Mouse (Mus musculus): ENCODE measurements at regions not wholly inside any gene's neighbourhood (a gene's known extent, or its start where the extent isn't known, plus 50 kb on each side); places are given as distances from the start of the nearest gene placed in this dataset.

GRCm38 (mm10) chr13:32567850-32568249, 215.9 kb downstream of the Mylk4 start:
- H3K27ac ChIP-seq (replicated peaks) = no peak overlapping the region
- no peaks in the 10 kb centered on the region for H3K4me1 ChIP-seq
- WGBS = 92% methylated on average over 2 of the region's 2 CpGs
- H3K4me3 ChIP-seq = no peak overlapping the region
- no peaks in the 10 kb centered on the region for H3K9me3 ChIP-seq (replicated peaks)
- no peaks in the 10 kb centered on the region for H3K27me3 ChIP-seq (ENCODE audit: low read depth, poor library complexity, severe bottlenecking)
- no peaks in the 10 kb centered on the region for H3K36me3 ChIP-seq
- no peak for DNase-seq (ENCODE audit: low spot score)

- Histone ChIP-seq H3K4me1 (no peaks in the 10 kb centered on the region), H3K36me3 (no peaks in the 10 kb centered on the region), H3K9me3 (replicated peaks) (peaks cover 12% of the 10 kb centered on the region), H3K4me3 (no peak overlapping the region), H3K27me3 (ENCODE audit: low read depth, poor library complexity, severe bottlenecking) (no peaks in the 10 kb centered on the region), H3K27ac (replicated peaks) (no peak overlapping the region)
- no peak for DNase-seq (ENCODE audit: low spot score)
Measured at GRCm38 (mm10) chr13:32560666-32561065, 222.1 kb upstream of the Gmds start.

GRCm38 (mm10) chr13:32556396-32556795, 217.9 kb upstream of the Gmds start:
- DNase-seq (ENCODE audit: low spot score) = no peak
- no peak overlapping the region for H3K27ac ChIP-seq (replicated peaks)
- 90% methylated on average over 2 of the region's 2 CpGs for WGBS
- peaks cover 6% of the 10 kb centered on the region for H3K9me3 ChIP-seq (replicated peaks)
- H3K27me3 ChIP-seq (ENCODE audit: low read depth, poor library complexity, severe bottlenecking) = no peaks in the 10 kb centered on the region
- no peaks in the 10 kb centered on the region for H3K36me3 ChIP-seq
- H3K4me1 ChIP-seq = no peaks in the 10 kb centered on the region
- H3K4me3 ChIP-seq = no peak overlapping the region

GRCm38 (mm10) chr13:32555064-32555463, 216.5 kb upstream of the Gmds start:
- Histone ChIP-seq H3K4me1 (no peaks in the 10 kb centered on the region), H3K36me3 (no peaks in the 10 kb centered on the region), H3K9me3 (replicated peaks) (no peaks in the 10 kb centered on the region), H3K4me3 (no peak overlapping the region), H3K27ac (replicated peaks) (no peak overlapping the region), H3K27me3 (ENCODE audit: low read depth, poor library complexity, severe bottlenecking) (no peaks in the 10 kb centered on the region)
- no peak for DNase-seq (ENCODE audit: low spot score)
- 90% methylated on average over 1 of the region's 1 CpGs for WGBS

GRCm38 (mm10) chr13:32554601-32555000, 216.1 kb upstream of the Gmds start:
- H3K4me1 ChIP-seq = no peaks in the 10 kb centered on the region
- no peaks in the 10 kb centered on the region for H3K9me3 ChIP-seq (replicated peaks)
- no peaks in the 10 kb centered on the region for H3K27me3 ChIP-seq (ENCODE audit: low read depth, poor library complexity, severe bottlenecking)
- no peaks in the 10 kb centered on the region for H3K36me3 ChIP-seq
- H3K4me3 ChIP-seq = no peak overlapping the region
- 89% methylated on average over 3 of the region's 3 CpGs for WGBS
- no peak overlapping the region for H3K27ac ChIP-seq (replicated peaks)
- DNase-seq (ENCODE audit: low spot score) = no peak

- no peak overlapping the region for H3K4me3 ChIP-seq
- no peaks in the 10 kb centered on the region for H3K27me3 ChIP-seq (ENCODE audit: low read depth, poor library complexity, severe bottlenecking)
- H3K36me3 ChIP-seq = no peaks in the 10 kb centered on the region
- H3K27ac ChIP-seq (replicated peaks) = no peak overlapping the region
- DNase-seq (ENCODE audit: low spot score) = no peak
- no peaks in the 10 kb centered on the region for H3K4me1 ChIP-seq
- no peaks in the 10 kb centered on the region for H3K9me3 ChIP-seq (replicated peaks)
- 84% methylated on average over 4 of the region's 4 CpGs for WGBS
Measured at GRCm38 (mm10) chr13:32553136-32553535, 214.6 kb upstream of the Gmds start.

- no peak for DNase-seq (ENCODE audit: low spot score)
- no peaks in the 10 kb centered on the region for H3K36me3 ChIP-seq
- 93% methylated on average over 3 of the region's 3 CpGs for WGBS
- H3K27me3 ChIP-seq (ENCODE audit: low read depth, poor library complexity, severe bottlenecking) = no peaks in the 10 kb centered on the region
- H3K27ac ChIP-seq (replicated peaks) = no peak overlapping the region
- no peaks in the 10 kb centered on the region for H3K4me1 ChIP-seq
- no peaks in the 10 kb centered on the region for H3K9me3 ChIP-seq (replicated peaks)
- H3K4me3 ChIP-seq = no peak overlapping the region
Measured at GRCm38 (mm10) chr13:32550113-32550512, 211.6 kb upstream of the Gmds start.

GRCm38 (mm10) chr13:32547126-32547525, 208.6 kb upstream of the Gmds start:
- no peaks in the 10 kb centered on the region for H3K4me1 ChIP-seq
- H3K36me3 ChIP-seq = no peaks in the 10 kb centered on the region
- DNase-seq (ENCODE audit: low spot score) = no peak
- H3K4me3 ChIP-seq = no peak overlapping the region
- H3K27ac ChIP-seq (replicated peaks) = no peak overlapping the region
- no peaks in the 10 kb centered on the region for H3K27me3 ChIP-seq (ENCODE audit: low read depth, poor library complexity, severe bottlenecking)
- no peaks in the 10 kb centered on the region for H3K9me3 ChIP-seq (replicated peaks)
- 88% methylated on average over 7 of the region's 7 CpGs for WGBS

- Histone ChIP-seq H3K27ac (replicated peaks) (no peak overlapping the region), H3K9me3 (replicated peaks) (no peaks in the 10 kb centered on the region), H3K4me1 (no peaks in the 10 kb centered on the region), H3K27me3 (ENCODE audit: low read depth, poor library complexity, severe bottlenecking) (no peaks in the 10 kb centered on the region), H3K4me3 (no peak overlapping the region), H3K36me3 (no peaks in the 10 kb centered on the region)
- whole genome bisulfite sequencing = 83% methylated on average over 7 of the region's 7 CpGs
- DNase-seq (ENCODE audit: low spot score) = no peak
Measured at GRCm38 (mm10) chr13:32544986-32545740, 206.6 kb upstream of the Gmds start.

GRCm38 (mm10) chr13:32541611-32542010, 203.1 kb upstream of the Gmds start:
- no peaks in the 10 kb centered on the region for H3K27me3 ChIP-seq (ENCODE audit: low read depth, poor library complexity, severe bottlenecking)
- DNase-seq (ENCODE audit: low spot score) = no peak
- no peaks in the 10 kb centered on the region for H3K4me1 ChIP-seq
- WGBS = 97% methylated on average over 1 of the region's 1 CpGs
- H3K36me3 ChIP-seq = no peaks in the 10 kb centered on the region
- no peak overlapping the region for H3K27ac ChIP-seq (replicated peaks)
- no peaks in the 10 kb centered on the region for H3K9me3 ChIP-seq (replicated peaks)
- H3K4me3 ChIP-seq = no peak overlapping the region

- Histone ChIP-seq H3K27ac (replicated peaks) (no peak overlapping the region), H3K36me3 (no peaks in the 10 kb centered on the region), H3K4me1 (no peaks in the 10 kb centered on the region), H3K27me3 (ENCODE audit: low read depth, poor library complexity, severe bottlenecking) (no peaks in the 10 kb centered on the region), H3K9me3 (replicated peaks) (no peaks in the 10 kb centered on the region), H3K4me3 (no peak overlapping the region)
- 87% methylated on average over 4 of the region's 4 CpGs for WGBS
- no peak for DNase-seq (ENCODE audit: low spot score)
Measured at GRCm38 (mm10) chr13:32536241-32536640, 197.7 kb upstream of the Gmds start.

GRCm38 (mm10) chr13:32535602-32536001, 197.1 kb upstream of the Gmds start:
- no peaks in the 10 kb centered on the region for H3K4me1 ChIP-seq
- WGBS = 96% methylated on average over 4 of the region's 4 CpGs

GRCm38 (mm10) chr13:32530926-32531512, 192.5 kb upstream of the Gmds start:
- Histone ChIP-seq H3K4me1 (no peaks in the 10 kb centered on the region), H3K9me3 (replicated peaks) (no peaks in the 10 kb centered on the region), H3K27ac (replicated peaks) (no peak overlapping the region), H3K36me3 (no peaks in the 10 kb centered on the region), H3K27me3 (ENCODE audit: low read depth, poor library complexity, severe bottlenecking) (no peaks in the 10 kb centered on the region), H3K4me3 (no peak overlapping the region)
- DNase-seq (ENCODE audit: low spot score) = no peak
- 85% methylated on average over 3 of the region's 3 CpGs for WGBS

More at GRCm38 (mm10) chr13:32535602-32536001, 197.1 kb upstream of the Gmds start:
- Histone ChIP-seq H3K27ac (replicated peaks) (no peak overlapping the region), H3K36me3 (no peaks in the 10 kb centered on the region), H3K9me3 (replicated peaks) (no peaks in the 10 kb centered on the region), H3K4me3 (no peak overlapping the region), H3K27me3 (ENCODE audit: low read depth, poor library complexity, severe bottlenecking) (no peaks in the 10 kb centered on the region)
- no peak for DNase-seq (ENCODE audit: low spot score)

Data from midbrain, embryonic 10.5 days (tissue).